Mouse (Mus musculus) embryonic fibroblast, embryonic 13.5 days (primary cell): ENCODE data around the gene Rora.

ENCODE experiments used
- CTCF ChIP-seq: IDR thresholded peaks from 2 replicates; pipeline ENCODE4 v1.5.1; 2011; ENCODE audit warnings: mild to moderate bottlenecking, control low read depth, low read length, moderate library complexity, borderline replicate concordance; ENCODE audit not compliant: insufficient read depth
- POLR2A ChIP-seq: IDR thresholded peaks from 2 replicates; pipeline ENCODE4 v1.6.1; 2011; ENCODE audit warnings: low read depth, mild to moderate bottlenecking, control low read depth, low read length, moderate library complexity

DNA sequence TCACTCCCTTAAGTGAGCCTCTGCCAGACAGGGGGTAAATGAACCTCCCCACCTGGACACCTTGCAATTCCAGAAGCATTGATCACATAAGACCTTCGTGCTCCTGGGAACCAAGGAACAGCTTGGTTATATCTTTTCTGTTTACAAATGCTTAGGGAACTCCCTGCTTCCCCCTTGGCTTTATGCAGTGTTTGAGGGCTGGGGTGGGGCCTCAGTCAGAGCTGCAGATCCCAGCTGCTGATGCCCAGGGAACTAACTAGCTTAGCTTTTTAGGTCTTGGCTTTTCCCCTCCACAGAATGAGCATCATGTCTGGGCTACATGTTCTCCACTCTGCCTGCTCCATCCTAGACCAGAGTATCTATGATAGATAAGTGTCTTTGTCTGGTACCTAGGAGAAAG, 116.1 kb downstream of the Rora start:
- no peak for TF ChIP-seq CTCF
- no peak for TF ChIP-seq POLR2A
